Mouse (Mus musculus): ENCODE data around the gene Esyt2.
"Not testable (repeated sequence)": the region's sequence is repeated elsewhere in the genome, so short reads cannot be mapped to it uniquely, and the experiment has no call there.

Gene Esyt2

GRCm38 (mm10) chr12:116280653-116281364 lies at the start of gene Esyt2:
Esyt2 (plus strand) TSS chr12:116281196.
- peak; percentile 80 for DNase-seq (ENCODE audit: low read depth, low spot score)

- no peak for DNase-seq (ENCODE audit: low read depth, low spot score)
Observed at GRCm38 (mm10) chr12:116231612-116232011, 49.4 kb upstream of the Esyt2 start.

- no peak for DNase-seq (ENCODE audit: low read depth, low spot score)
Observed at GRCm38 (mm10) chr12:116232061-116232460, 48.9 kb upstream of the Esyt2 start.

GRCm38 (mm10) chr12:116235356-116235755 lies 45.6 kb upstream of the Esyt2 start:
- no peak for DNase-seq (ENCODE audit: low read depth, low spot score)

- DNase-seq (ENCODE audit: low read depth, low spot score) = no peak
Observed at GRCm38 (mm10) chr12:116236658-116237057, 44.3 kb upstream of the Esyt2 start.

GRCm38 (mm10) chr12:116238370-116238769 lies 42.6 kb upstream of the Esyt2 start:
- DNase-seq (ENCODE audit: low read depth, low spot score) = no peak

- DNase-seq (ENCODE audit: low read depth, low spot score) = no peak
Observed at GRCm38 (mm10) chr12:116238803-116239202, 42.2 kb upstream of the Esyt2 start.

- DNase-seq (ENCODE audit: low read depth, low spot score) = no peak
Observed at GRCm38 (mm10) chr12:116244601-116245000, 36.4 kb upstream of the Esyt2 start.

GRCm38 (mm10) chr12:116254652-116255051 lies 26.3 kb upstream of the Esyt2 start:
- DNase-seq (ENCODE audit: low read depth, low spot score) = no peak

- DNase-seq (ENCODE audit: low read depth, low spot score) = no peak
Observed at GRCm38 (mm10) chr12:116255636-116256035, 25.4 kb upstream of the Esyt2 start.

- no peak for DNase-seq (ENCODE audit: low read depth, low spot score)
Observed at GRCm38 (mm10) chr12:116258321-116258720, 22.7 kb upstream of the Esyt2 start.

- DNase-seq (ENCODE audit: low read depth, low spot score) = peak; percentile 63
Observed at GRCm38 (mm10) chr12:116262555-116263341, 18.2 kb upstream of the Esyt2 start, which contains the start of gene Wdr60. Wdr60 (minus strand) TSS chr12:116263022.

- DNase-seq (ENCODE audit: low read depth, low spot score) = no peak
Observed at GRCm38 (mm10) chr12:116264756-116265155, 16.2 kb upstream of the Esyt2 start.

GRCm38 (mm10) chr12:116265275-116265674 lies 15.7 kb upstream of the Esyt2 start:
- DNase-seq (ENCODE audit: low read depth, low spot score) = no peak

- no peak for DNase-seq (ENCODE audit: low read depth, low spot score)
Observed at GRCm38 (mm10) chr12:116269450-116269849, 11.5 kb upstream of the Esyt2 start.

GRCm38 (mm10) chr12:116270538-116270937 lies 10.5 kb upstream of the Esyt2 start:
- no peak for DNase-seq (ENCODE audit: low read depth, low spot score)

- DNase-seq (ENCODE audit: low read depth, low spot score) = no peak
Observed at GRCm38 (mm10) chr12:116271071-116271470, 9.9 kb upstream of the Esyt2 start.

- no peak for DNase-seq (ENCODE audit: low read depth, low spot score)
Observed at GRCm38 (mm10) chr12:116273733-116274132, 7.3 kb upstream of the Esyt2 start.

- not testable (repeated sequence) for DNase-seq (ENCODE audit: low read depth, low spot score)
Observed at GRCm38 (mm10) chr12:116275086-116275485, 5.9 kb upstream of the Esyt2 start, which contains the start of gene Gm11027. Gm11027 (plus strand) TSS chr12:116275386.

GRCm38 (mm10) chr12:116275631-116276030 lies 5.4 kb upstream of the Esyt2 start:
- DNase-seq (ENCODE audit: low read depth, low spot score) = no peak

GRCm38 (mm10) chr12:116276961-116277360 lies 4.0 kb upstream of the Esyt2 start:
- DNase-seq (ENCODE audit: low read depth, low spot score) = no peak

GRCm38 (mm10) chr12:116278541-116278940 lies 2.5 kb upstream of the Esyt2 start:
- no peak for DNase-seq (ENCODE audit: low read depth, low spot score)

- no peak for DNase-seq (ENCODE audit: low read depth, low spot score)
Observed at GRCm38 (mm10) chr12:116279181-116279580, 1.8 kb upstream of the Esyt2 start.

All from c-Kit-negative CD71-positive TER-119-positive erythroid progenitor cells, embryonic 14.5 days (primary cell).